Mouse (Mus musculus) heart, embryonic 16.5 days (tissue): Measurements from ENCODE around the gene Taf4. TPM values are rescaled to one million over a fixed set of nuclear protein-coding genes. Genes with fewer than 3 reads are reported as not detected.

Experiments
- ATAC-seq: fragments of 200-750 bp; cut with Nextera tagmentation; replicated peaks from 2 replicates; pipeline ENCODE4 v1.8.0; 2017; ENCODE audit warnings: moderate number of reproducible peaks; ENCODE audit not compliant: insufficient read depth, low FRiP score; ENCODE audit errors: extremely low read depth
- H3K27ac ChIP-seq: fragments of 300-500 bp; sonication (generic); 2 replicates; pipeline ENCODE4 v1.5.1; 2014; ENCODE audit warnings: mild to moderate bottlenecking, low read length, control low read depth, moderate library complexity
- H3K27me3 ChIP-seq: fragments of 300-500 bp; sonication (generic); 2 replicates; pipeline ENCODE4 v1.6.1; 2014; ENCODE audit warnings: low read length, mixed read lengths; ENCODE audit not compliant: control insufficient read depth, insufficient read depth
- H3K36me3 ChIP-seq: fragments of 300-500 bp; sonication (generic); 2 replicates; pipeline ENCODE4 v1.6.1; 2014; ENCODE audit not compliant: control insufficient read depth, insufficient read depth
- H3K4me1 ChIP-seq: fragments of 300-500 bp; sonication (generic); 2 replicates; pipeline ENCODE4 v1.6.1; 2014; ENCODE audit warnings: low read length, mixed read lengths; ENCODE audit not compliant: control insufficient read depth, insufficient read depth
- H3K4me2 ChIP-seq: fragments of 300-500 bp; sonication (generic); 2 replicates; pipeline ENCODE4 v1.6.1; 2014; ENCODE audit warnings: low read depth, mild to moderate bottlenecking, control low read depth, low read length
- H3K4me3 ChIP-seq: fragments of 300-500 bp; sonication (generic); 2 replicates; pipeline ENCODE4 v1.5.1; 2014; ENCODE audit warnings: mild to moderate bottlenecking, control low read depth, low read length
- H3K9ac ChIP-seq: fragments of 300-500 bp; sonication (generic); 2 replicates; pipeline ENCODE4 v1.6.1; 2014; ENCODE audit warnings: low read length, control low read depth
- H3K9me3 ChIP-seq: fragments of 300-500 bp; sonication (generic); replicated peaks from 2 replicates; pipeline ENCODE4 v1.6.1; 2016; ENCODE audit warnings: low read length; ENCODE audit not compliant: control insufficient read depth
- WGBS: fragments of 180-500 bp; shearing (Covaris S2); extraction: QIAGEN DNeasy Blood & Tissue Kit; methylation state at CpG from one replicate; pipeline ENCODE4 v1.1.7; 2014; 5-methylcytosine and 5-hydroxymethylcytosine counted together
- polyA plus RNA-seq: library from polyadenylated mRNA; unstranded; fragments of >200 nt; fragmentation: Nextera tagmentation; extraction: Ambion mirVana; gene quantifications from 2 replicates; pipeline ENCODE4 v1.2.1, GENCODE M21; 2015

Gene Taf4
- polyA plus RNA-seq, 1 experiment from 2014 or later: 2.1 TPM

DNA sequence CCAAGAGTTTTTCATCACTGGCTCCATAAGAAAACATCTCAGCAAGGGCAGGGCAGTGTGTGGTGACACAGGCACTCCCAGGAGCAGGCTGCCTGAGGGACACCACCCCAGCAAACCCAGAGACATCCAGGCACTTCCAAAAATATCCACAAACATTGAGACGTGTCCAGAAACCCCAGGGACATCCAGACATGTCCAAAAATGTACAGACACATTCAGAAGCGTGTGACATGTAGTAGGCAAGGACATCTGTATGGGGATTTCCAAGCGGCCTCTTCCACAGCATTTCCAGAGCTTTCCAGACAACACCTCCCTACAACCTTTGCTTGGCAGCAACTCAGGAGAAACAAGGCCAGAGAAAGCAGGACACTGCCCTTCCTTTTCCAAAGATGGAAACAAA is 108.8 kb downstream of the Taf4 start:
- no peaks in the 10 kb centered on the region for H3K36me3 ChIP-seq
- H3K27me3 ChIP-seq: no peaks in the 10 kb centered on the region; the same call in 1 of the 2 replicates
- no peak overlapping the region for H3K9ac ChIP-seq
- 47% methylated on average over 3 of the region's 3 CpGs for WGBS
- H3K4me2 ChIP-seq: no peak overlapping the region
- no peak overlapping the region for H3K4me3 ChIP-seq
- no peaks in the 10 kb centered on the region for H3K9me3 ChIP-seq
- peak overlapping the region; percentile 82 for H3K27ac ChIP-seq
- H3K4me1 ChIP-seq: peaks cover 12% of the 10 kb centered on the region
- ATAC-seq: peak; percentile 37; the same call in 1 of the 2 replicates

DNA sequence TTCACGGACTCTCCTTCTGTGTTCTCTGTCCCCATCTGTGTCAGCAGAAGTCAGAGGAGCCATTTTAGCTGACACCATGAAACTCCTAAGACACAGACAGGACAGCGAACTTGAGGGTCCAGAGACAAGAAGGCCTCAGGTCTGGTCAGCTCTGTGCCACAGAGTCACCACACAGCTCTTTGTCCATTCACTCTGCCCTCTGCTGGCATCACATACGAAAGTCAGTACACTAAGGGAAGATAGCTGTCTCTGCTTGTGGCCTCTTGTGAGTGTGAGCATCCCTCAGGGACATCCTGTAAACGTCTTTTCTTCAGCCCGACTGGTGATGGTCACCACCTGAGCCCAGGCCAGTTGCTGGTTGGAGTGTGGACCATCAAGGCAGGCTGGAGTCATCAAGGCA is 111.3 kb downstream of the Taf4 start:
- no peaks in the 10 kb centered on the region for H3K36me3 ChIP-seq
- H3K27ac ChIP-seq: no peak overlapping the region
- H3K27me3 ChIP-seq: no peaks in the 10 kb centered on the region
- no peak overlapping the region for H3K4me2 ChIP-seq
- no peak overlapping the region for H3K4me3 ChIP-seq
- no peaks in the 10 kb centered on the region for H3K9me3 ChIP-seq
- H3K9ac ChIP-seq: no peak overlapping the region
- WGBS: 63% methylated on average over 5 of the region's 5 CpGs
- peaks cover 12% of the 10 kb centered on the region for H3K4me1 ChIP-seq
- no peak for ATAC-seq

DNA sequence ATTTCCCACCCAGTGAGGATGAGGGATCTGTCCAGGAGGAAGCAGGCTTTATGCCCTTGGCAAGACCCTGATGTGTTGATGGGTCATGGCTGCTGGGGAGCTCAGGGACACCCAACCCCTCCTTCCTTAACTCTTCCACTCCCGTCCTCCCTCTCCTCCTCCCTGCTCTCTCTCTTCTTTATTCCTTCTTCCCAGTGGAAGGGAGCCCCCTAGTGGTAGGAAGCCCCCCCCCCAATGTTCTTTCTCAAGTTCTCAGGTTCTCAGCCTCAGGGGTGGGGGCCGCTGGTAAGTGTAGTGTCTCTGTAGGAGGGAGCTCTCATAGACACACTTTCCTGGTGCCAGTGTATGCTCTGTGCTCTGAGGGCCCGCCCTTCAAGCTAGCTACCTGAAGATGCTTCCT is 113.2 kb downstream of the Taf4 start:
- WGBS: 63% methylated on average over 3 of the region's 3 CpGs
- Histone ChIP-seq H3K27me3 (no peaks in the 10 kb centered on the region), H3K27ac (no peak overlapping the region), H3K9ac (no peak overlapping the region), H3K4me1 (peaks cover 10% of the 10 kb centered on the region), H3K4me2 (no peak overlapping the region), H3K4me3 (no peak overlapping the region), H3K36me3 (no peaks in the 10 kb centered on the region), H3K9me3 (no peaks in the 10 kb centered on the region)
- ATAC-seq: no peak

DNA sequence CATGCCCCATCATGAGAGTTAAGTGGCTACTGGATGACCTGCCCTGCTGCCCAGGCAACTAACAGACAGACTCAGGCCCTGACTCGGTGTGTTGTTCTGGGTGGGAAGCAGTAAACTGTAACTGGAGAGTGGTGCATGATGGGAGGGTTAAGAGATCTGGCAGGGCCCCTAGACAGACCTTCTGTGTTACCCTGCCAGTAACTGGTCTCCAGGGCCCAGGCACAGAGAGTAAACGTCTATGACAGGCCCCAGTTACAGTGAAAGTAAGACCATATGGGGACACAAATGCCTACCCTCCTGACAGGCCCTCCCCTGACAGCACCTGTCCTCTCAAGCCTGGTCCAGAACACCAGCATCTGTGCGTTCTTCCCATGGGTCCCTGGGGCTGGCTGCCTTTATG is 113.8 kb downstream of the Taf4 start:
- Histone ChIP-seq H3K9ac (no peak overlapping the region), H3K9me3 (no peaks in the 10 kb centered on the region), H3K4me3 (no peak overlapping the region), H3K27me3 (no peaks in the 10 kb centered on the region), H3K4me1 (peaks cover 5% of the 10 kb centered on the region), H3K36me3 (no peaks in the 10 kb centered on the region), H3K27ac (no peak overlapping the region), H3K4me2 (no peak overlapping the region)
- WGBS: 74% methylated on average over 3 of the region's 3 CpGs
- no peak for ATAC-seq

Other genes starting within 250 kb of the Taf4 start
- 4.5 and 6.7 TPM in 2 replicates for gene Lsm14b, start 48.3 kb upstream of the Taf4 start, polyA plus RNA-seq
- gene Psma7, start 65.8 kb upstream of the Taf4 start, polyA plus RNA-seq: 389 and 421 TPM in 2 replicates
- 3.2 and 3.5 TPM in 2 replicates for gene Ss18l1, start 65.9 kb upstream of the Taf4 start, polyA plus RNA-seq
- gene Mtg2, start 93.9 kb upstream of the Taf4 start, polyA plus RNA-seq: 30.2 and 30.8 TPM in 2 replicates
- gene Hrh3, start 127.8 kb upstream of the Taf4 start, polyA plus RNA-seq: 0.20 TPM in 1 of 2 replicates, not detected in the other
- gene Osbpl2, start 142.7 kb upstream of the Taf4 start, polyA plus RNA-seq: 35.0 TPM in 2 replicates
- gene Adrm1, start 194.8 kb upstream of the Taf4 start, polyA plus RNA-seq: 133 and 148 TPM in 2 replicates
- 17.7 and 32.1 TPM in 2 replicates for gene Lama5, start 249.2 kb upstream of the Taf4 start, polyA plus RNA-seq